Mouse (Mus musculus) spleen, adult 2 months (tissue): Measurements from ENCODE around the gene Mmgt2.

Experiments used
- CTCF ChIP-seq: fragments of 200-500 bp; IDR thresholded peaks from 2 replicates; pipeline ENCODE4 v1.5.1; 2011; ENCODE audit warnings: mild to moderate bottlenecking, inconsistent platforms; ENCODE audit not compliant: insufficient read depth, insufficient read length, insufficient replicate concordance; ENCODE audit errors: extremely low read depth
- POLR2A ChIP-seq: fragments of 200-500 bp; IDR thresholded peaks from 2 replicates; pipeline ENCODE4 v1.6.1; 2011; ENCODE audit warnings: low read depth, low read length, inconsistent platforms

- no peak for TF ChIP-seq POLR2A
- TF ChIP-seq CTCF, result no peak
Measured at GRCm38 (mm10) chr11:62630225-62630821, 18.1 kb upstream of the Mmgt2 start.
